Mouse (Mus musculus) left cerebral cortex, postnatal 10 days (tissue): ENCODE data around the gene Lrrfip1. TPM values are rescaled to one million over a fixed set of nuclear protein-coding genes. Genes with fewer than 3 reads are reported as not detected.
A peak's percentile ranks its signal among the peaks of the same experiment; 100 is the strongest.

Experiments
- DNase-seq, 2 experiments: peaks; one replicate each; pipeline ENCODE4 v3.0.0; 2021 to 2022; ENCODE audit warnings: low spot score in 2 of 2, mixed read lengths in 1 of 2; ENCODE audit errors: extremely low spot score in 1 of 2
- intact Hi-C: fragments of 180-260 bp; cut with DNase I; formaldehyde crosslinking; loops from one replicate; pipeline ENCODE4 v1.15.1; 2025
- total RNA-seq, 2 experiments: library from RNA; stranded (reverse); gene quantifications; 2 replicates each; pipeline ENCODE4 v1.2.3; 2021

Gene Lrrfip1
- total RNA-seq, 2 experiments from 2014 or later, result 71.3 to 79.0 TPM

- intact Hi-C loops, result no loop called here
- DNase-seq, result no peak
Observed at GRCm38 (mm10) chr1:91095258-91095657, 96.7 kb downstream of the Lrrfip1 start.

GRCm38 (mm10) chr1:91095853-91096252 is 97.3 kb downstream of the Lrrfip1 start:
- intact Hi-C loops, result no loop called here

GRCm38 (mm10) chr1:91096490-91096889 is 98.0 kb downstream of the Lrrfip1 start:
- DNase-seq, result no peak
- intact Hi-C loops, result no loop called here

More at GRCm38 (mm10) chr1:91095853-91096252, 97.3 kb downstream of the Lrrfip1 start:
- no peak for DNase-seq

- intact Hi-C loops, result no loop called here
- no peak for DNase-seq
Observed at GRCm38 (mm10) chr1:91097283-91097834, 98.8 kb downstream of the Lrrfip1 start.

GRCm38 (mm10) chr1:91098887-91099286 is 100.3 kb downstream of the Lrrfip1 start:
- intact Hi-C loops, result loop anchor here (2.0 kb wide), 1 partner anchor 124 kb away; no protein-coding TSS in a partner anchor
- DNase-seq, result peak; percentile 41 to 72

GRCm38 (mm10) chr1:91101709-91102440 is 103.3 kb downstream of the Lrrfip1 start:
- intact Hi-C loops, result no loop called here
- no peak for DNase-seq

GRCm38 (mm10) chr1:91103366-91103983 is 104.9 kb downstream of the Lrrfip1 start:
- no peak for DNase-seq
- intact Hi-C loops, result no loop called here

- DNase-seq, result no peak
- intact Hi-C loops, result no loop called here
Observed at GRCm38 (mm10) chr1:91107548-91107947, 109.0 kb downstream of the Lrrfip1 start.

- intact Hi-C loops, result no loop called here
- no peak for DNase-seq
Observed at GRCm38 (mm10) chr1:91109302-91109701, 110.8 kb downstream of the Lrrfip1 start.

- DNase-seq, result no peak
- intact Hi-C loops, result no loop called here
Observed at GRCm38 (mm10) chr1:91112171-91112570, 113.6 kb downstream of the Lrrfip1 start.

- intact Hi-C loops, result no loop called here
- DNase-seq, result no peak
Observed at GRCm38 (mm10) chr1:91112606-91113005, 114.1 kb downstream of the Lrrfip1 start.

- DNase-seq, result no peak
Observed at GRCm38 (mm10) chr1:91122121-91122520, 123.6 kb downstream of the Lrrfip1 start.

GRCm38 (mm10) chr1:91123004-91123403 is 124.5 kb downstream of the Lrrfip1 start:
- intact Hi-C loops, result loop anchor here (10.0 kb wide), 1 partner anchor 252 kb away; no protein-coding TSS in a partner anchor
- DNase-seq, result no peak

More at GRCm38 (mm10) chr1:91122121-91122520, 123.6 kb downstream of the Lrrfip1 start:
- intact Hi-C loops, result loop anchor here (10.0 kb wide), 1 partner anchor 253 kb away; no protein-coding TSS in a partner anchor

GRCm38 (mm10) chr1:91123466-91123865 is 124.9 kb downstream of the Lrrfip1 start:
- intact Hi-C loops, result loop anchor here (10.0 kb wide), 1 partner anchor 251 kb away; no protein-coding TSS in a partner anchor
- DNase-seq, result no peak

GRCm38 (mm10) chr1:91128849-91129248 is 130.3 kb downstream of the Lrrfip1 start:
- intact Hi-C loops, result loop anchor here (10.0 kb wide), 1 partner anchor 246 kb away; no protein-coding TSS in a partner anchor
- no peak for DNase-seq

- DNase-seq, result no peak
- intact Hi-C loops, result no loop called here
Observed at GRCm38 (mm10) chr1:91137036-91137435, 138.5 kb downstream of the Lrrfip1 start.

- DNase-seq, result no peak
- intact Hi-C loops, result no loop called here
Observed at GRCm38 (mm10) chr1:91144813-91145212, 146.3 kb downstream of the Lrrfip1 start, which contains the start of gene Rbm44. Rbm44 (plus strand) TSS chr1:91145089.

- DNase-seq, result no peak
- intact Hi-C loops, result no loop called here
Observed at GRCm38 (mm10) chr1:91151509-91151908, 153.0 kb downstream of the Lrrfip1 start.

GRCm38 (mm10) chr1:91166798-91167197 is 168.3 kb downstream of the Lrrfip1 start:
- intact Hi-C loops, result no loop called here
- no peak for DNase-seq

- intact Hi-C loops, result no loop called here
- no peak for DNase-seq
Observed at GRCm38 (mm10) chr1:91169157-91169556, 170.6 kb downstream of the Lrrfip1 start.
